Mouse (Mus musculus) left cerebral cortex, adult 18-20 months (tissue): Measurements from ENCODE around the gene Spata31d1a. TPM values are rescaled to one million over a fixed set of nuclear protein-coding genes. Genes with fewer than 3 reads are reported as not detected.
"Not testable (repeated sequence)": the region's sequence is repeated elsewhere in the genome, so short reads cannot be mapped to it uniquely, and the experiment has no call there.

Experiments used
- DNase-seq, 2 experiments: peaks; one replicate each; pipeline ENCODE4 v3.0.0; 2021 to 2022; ENCODE audit warnings: low spot score in 2 of 2, mixed read lengths in 1 of 2
- total RNA-seq, 2 experiments: library from RNA; stranded (reverse); gene quantifications; 2 replicates each; pipeline ENCODE4 v1.2.3; 2021

Spata31d1a gene
- total RNA-seq, 2 experiments from 2014 or later, result 0.16 TPM; not detected in 1

DNA sequence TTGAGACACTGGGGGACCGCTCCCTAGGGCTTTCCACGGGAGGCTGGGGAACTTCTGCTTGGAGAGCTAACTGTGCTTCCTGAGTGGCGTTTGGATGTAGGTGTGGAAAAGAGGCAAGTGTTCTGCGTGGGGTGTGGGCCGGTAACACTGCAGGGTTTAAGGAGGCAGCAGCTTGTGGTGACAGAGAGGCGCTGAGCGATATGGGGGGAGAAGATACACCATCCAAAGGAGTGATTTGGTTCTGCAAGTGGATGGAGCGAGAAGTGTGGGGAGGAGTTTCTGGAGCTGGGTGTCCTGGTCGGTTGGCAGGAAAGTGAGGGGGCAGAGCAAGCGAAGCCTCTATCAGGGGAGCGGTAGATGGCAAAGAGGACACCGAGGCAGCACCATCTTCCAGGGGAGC, 6.6 kb downstream of the Spata31d1a start:
- DNase-seq, result peak; percentile 39 to 70

DNA sequence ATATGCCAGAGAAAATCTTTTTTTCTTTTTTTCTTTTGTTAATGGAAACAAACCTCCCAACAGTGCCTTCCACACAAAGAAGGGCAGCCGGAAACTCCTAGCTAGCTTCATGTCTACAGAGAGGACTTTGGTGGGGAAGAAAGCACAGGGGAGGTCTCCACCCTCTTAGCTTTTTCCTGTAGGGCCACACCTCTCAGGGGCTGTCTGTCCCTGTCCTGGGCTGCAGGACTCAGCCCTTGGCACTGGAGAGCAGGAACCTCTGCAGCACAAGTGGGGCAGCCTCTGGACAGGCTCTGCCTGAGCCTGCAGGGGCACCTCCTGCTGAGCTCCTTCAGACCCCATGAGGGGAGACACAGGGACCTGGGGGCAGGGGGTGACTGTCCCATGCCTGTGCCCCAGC, 10.0 kb downstream of the Spata31d1a start:
- not testable (repeated sequence) for DNase-seq

DNA sequence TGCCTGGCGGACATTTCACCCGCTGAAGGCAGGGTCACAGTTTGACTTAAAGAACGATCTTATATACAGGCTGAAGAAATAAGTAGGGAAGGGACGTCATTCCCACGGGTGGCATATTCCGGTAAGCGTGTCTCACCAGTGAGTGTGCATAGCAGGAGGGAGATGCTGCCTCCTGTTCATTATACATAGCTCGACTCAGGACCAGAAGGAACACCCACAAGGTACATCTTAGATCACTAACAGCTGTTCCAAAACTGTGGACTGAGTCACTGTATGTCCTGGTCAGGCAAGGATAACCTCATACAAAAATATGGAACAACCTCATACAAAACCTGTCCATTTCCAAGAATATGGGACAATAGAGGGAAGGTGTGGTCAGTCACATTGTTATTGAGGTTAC, 11.0 kb downstream of the Spata31d1a start:
- DNase-seq, result peak in 1 of 2 experiments; percentile 36

DNA sequence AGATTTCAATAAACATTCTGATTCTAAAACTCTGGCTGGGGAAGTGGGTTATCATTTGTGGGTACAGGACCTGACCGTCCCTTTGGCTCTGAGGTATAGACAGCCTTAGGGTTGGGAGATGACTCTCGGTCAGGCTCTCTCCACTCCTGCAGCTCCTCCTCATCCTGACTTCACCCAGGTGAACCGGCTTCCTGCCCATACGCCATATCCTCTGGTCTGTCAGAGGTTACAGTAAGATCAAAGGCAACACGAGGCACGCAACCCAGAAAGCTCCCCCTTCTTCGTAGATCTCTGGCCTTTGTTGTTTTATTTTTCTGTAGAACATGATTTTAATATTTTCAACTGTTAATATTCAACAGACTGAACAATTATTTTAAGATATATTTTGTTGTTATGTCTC, 14.3 kb downstream of the Spata31d1a start:
- no peak for DNase-seq

GRCm38 (mm10) chr13:59694008-59694407, 16.1 kb downstream of the Spata31d1a start, which contains the start of gene 4921517D22Rik:
TSS of gene 4921517D22Rik (minus strand) at chr13:59694108.
- no peak for DNase-seq

DNA sequence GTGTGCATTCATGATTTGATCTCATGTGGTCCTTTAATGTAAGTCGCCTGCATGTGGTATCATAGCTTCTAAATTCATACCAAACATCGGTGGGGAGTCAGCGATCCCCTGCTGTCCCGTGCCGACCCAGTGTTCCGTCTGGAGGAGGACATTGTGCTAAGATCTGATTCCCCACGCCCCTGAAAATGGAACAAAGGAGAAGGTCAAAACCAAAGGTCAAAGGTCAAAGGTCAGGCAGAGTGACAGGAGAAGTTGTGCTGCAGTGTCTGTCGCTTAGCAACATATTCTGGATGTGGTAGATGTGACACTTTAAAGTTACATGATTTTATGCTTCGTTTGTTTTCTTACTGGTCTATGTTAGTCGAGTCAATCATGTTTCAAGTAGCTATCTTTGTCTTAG, 18.7 kb downstream of the Spata31d1a start:
- no peak for DNase-seq

DNA sequence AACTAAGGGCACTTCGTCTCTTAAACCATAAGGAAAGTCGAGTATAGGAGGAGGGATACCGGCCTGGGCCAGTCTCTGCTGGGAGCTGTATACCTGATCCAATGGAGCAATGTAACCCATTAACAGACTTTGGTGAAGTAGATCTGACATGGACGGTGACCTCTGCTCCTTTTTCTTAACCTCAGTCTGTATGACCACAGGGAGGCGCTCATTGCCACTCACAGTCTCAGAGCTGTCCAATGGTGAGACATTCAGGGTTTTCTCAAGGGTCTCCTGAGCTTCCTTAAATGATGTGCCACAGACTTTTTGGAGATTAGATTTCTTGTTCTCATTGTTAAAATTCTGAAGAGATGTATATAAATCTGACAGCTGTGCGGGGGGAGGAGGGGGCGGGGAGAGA, 19.6 kb downstream of the Spata31d1a start:
- DNase-seq, result no peak

GRCm38 (mm10) chr13:59689843-59690242, 20.3 kb downstream of the Spata31d1a start:
- DNase-seq, result no peak

DNA sequence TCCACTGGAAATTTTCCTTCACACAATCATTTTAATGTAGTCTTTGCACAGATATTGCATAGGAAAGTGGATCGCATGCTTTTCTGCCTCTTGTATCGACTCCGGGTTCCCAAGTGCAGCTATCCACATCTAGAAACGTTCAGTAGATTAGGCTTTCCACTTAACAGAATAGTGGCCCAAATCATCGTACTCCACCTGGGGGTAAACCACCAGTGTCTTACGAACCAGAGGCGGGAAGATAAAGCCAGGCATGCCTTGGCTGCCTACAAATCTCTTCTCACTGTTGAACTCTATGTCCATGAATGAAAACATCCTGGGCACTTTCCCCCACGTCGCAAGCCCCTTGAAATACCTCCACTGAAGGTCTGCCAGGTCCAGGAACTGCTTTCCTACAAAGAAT, 20.8 kb downstream of the Spata31d1a start:
- DNase-seq, result no peak

DNA sequence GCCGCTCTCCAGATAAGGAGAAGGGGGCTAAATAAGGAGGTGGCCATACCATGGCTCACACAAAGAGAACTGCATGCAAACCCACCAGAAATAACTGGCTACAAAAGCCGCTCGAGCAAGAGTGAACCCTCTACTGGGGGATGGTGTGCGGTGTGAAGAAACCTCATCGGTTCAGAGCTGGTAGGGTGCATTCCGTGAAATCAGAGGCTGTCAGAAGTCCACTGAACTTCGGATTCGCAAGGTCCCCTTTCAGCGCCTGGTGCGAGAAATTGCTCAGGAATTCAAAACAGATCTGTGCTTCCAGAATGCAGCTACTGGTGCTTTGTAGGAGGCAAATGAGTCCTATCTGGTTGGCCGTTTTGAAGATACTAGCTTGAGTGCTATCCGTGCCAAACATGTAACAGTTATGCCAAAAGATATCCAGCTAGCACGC, 21.8 kb downstream of the Spata31d1a start:
- peak; percentile 22 to 30 for DNase-seq

- no peak for DNase-seq
Measured at GRCm38 (mm10) chr13:59685236-59685635, 24.9 kb downstream of the Spata31d1a start.

DNA sequence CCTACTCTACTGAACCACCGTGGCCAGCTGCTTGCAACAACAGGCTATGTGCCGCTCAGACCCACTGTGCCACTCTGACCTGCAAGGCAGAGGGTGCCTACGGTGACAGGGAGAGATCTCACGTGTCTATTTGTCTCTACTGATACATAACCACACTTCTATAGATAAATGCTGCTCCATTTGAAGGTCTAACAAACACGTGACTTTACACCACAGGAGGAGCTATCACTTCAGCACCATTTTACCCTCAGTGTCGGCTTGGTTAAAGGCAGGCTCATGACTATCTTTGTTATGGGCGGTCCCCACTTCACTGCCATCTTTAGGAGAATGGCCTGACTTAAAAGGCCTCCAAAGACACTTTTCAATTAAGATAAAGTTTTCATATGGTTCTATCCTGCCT, 27.5 kb downstream of the Spata31d1a start:
- no peak for DNase-seq

DNA sequence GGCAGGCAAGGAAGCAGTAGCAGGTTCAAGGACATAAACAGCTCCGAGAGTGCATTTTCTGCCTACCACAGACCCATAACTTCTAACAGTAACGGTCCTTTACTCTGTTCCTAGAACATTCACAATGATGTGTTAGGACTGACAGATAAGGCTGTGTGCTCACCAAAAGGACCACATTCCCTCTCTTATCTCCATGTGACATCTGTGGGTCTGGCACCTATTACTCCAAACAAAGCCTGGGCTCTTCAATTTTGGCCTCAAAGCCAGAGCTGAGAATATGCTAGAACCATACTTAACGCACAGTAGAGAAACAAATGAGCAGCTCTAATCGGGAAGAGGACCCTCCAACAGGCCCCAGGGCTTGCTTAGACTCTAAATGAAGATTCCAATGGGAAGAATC, 30.2 kb downstream of the Spata31d1a start:
- DNase-seq, result no peak

DNA sequence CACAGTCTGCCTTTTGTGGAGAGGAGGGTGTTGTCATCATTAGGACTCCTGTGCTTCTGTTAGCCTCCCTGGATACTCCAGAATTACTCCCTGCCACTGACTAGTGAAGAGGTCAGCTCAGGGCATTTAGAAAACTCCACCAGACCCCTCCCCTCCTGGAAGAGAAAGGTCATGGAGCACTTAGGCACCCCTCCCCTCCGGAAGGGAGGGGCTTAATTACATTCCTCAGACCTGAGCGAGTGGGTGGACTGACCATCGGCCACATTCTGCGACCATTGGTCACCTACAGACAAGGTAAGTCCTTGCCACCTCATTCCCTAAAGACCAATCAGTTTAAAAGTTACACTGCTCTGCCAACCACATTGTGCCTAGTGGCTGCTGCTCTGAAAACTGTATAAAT, 30.8 kb downstream of the Spata31d1a start:
- no peak for DNase-seq

DNA sequence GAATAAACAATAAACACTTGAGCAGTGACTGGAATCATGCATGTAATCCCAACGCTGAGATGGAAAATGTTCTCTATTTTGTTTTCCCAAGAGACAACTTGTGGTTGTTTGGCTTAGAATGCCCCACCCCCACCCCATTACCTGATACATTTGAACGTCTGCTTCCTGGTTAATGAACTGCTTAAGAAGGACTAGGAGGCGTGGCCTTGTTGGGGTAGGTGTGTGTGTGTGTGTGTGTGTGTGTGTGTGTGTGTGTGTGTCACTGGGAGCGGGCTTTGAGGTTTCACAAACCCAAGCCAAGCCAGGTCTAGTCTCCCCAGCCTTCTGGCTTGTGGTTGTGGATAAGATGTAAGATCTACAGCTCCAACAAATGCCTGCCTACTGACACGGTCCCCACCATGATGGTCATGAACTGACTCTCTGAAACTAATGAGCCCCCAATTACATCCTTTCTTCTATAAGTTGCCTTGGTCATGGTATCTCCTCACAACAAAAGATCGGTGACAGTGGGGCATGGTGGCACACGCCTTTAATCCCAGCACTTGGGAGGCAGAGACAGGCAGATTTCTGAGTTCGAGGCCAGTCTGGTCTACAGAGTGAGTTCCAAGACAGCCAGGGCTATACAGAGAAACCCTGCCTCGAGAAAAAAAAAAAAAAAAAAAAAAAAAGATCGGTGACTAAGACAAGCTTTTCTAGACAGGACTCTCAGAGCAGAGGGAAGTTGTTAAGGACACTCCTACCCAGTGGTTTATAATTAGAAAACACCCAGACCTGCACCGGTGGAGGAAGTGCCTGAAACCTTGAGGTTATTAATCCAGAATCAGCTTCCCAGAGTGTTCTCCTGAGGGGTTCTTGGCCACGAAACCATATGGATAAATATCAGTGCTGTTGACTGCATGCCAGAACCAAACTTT, 33.6 kb downstream of the Spata31d1a start:
- no peak for DNase-seq

- peak; percentile 28 to 54 for DNase-seq
Measured at GRCm38 (mm10) chr13:59675151-59676011, 34.7 kb downstream of the Spata31d1a start, which contains the start of gene Golm1. TSS of gene Golm1 (minus strand) at chr13:59675811.

GRCm38 (mm10) chr13:59674761-59675150, 35.4 kb downstream of the Spata31d1a start:
- no peak for DNase-seq

- no peak for DNase-seq
Measured at GRCm38 (mm10) chr13:59674215-59674614, 35.9 kb downstream of the Spata31d1a start.

GRCm38 (mm10) chr13:59673597-59673996, 36.5 kb downstream of the Spata31d1a start:
- DNase-seq, result no peak

DNA sequence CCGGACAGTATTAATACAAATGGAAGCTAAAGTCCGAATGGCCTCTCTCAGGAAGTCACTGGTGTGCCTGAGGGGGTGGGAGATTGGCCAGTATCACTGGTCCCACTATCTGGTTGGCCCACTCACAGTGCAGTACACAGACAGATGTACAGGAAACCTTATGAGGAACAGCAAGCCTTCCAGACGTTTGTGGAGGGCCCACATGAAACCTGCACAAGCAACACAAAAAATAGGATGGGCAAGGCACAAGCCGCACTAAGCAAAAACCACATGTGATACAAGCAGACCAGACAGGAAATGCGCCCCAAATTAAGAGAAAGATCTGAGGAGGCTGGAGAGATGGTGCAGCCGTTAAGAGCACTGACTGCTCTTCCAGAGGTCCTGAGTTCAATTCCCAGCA, 37.9 kb downstream of the Spata31d1a start:
- DNase-seq, result no peak

GRCm38 (mm10) chr13:59671521-59671920, 38.6 kb downstream of the Spata31d1a start:
- no peak for DNase-seq

GRCm38 (mm10) chr13:59669946-59670345, 40.2 kb downstream of the Spata31d1a start:
- DNase-seq, result peak; percentile 48 to 65
